Mouse (Mus musculus) macrophage (primary cell): ENCODE measurements around the gene Gm29094. TPM values are rescaled to one million over a fixed set of nuclear protein-coding genes. Genes with fewer than 3 reads are reported as not detected.
"Not testable (repeated sequence)": the region's sequence is repeated elsewhere in the genome, so short reads cannot be mapped to it uniquely, and the experiment has no call there.

Experiments used
- H3K27ac ChIP-seq: fragments of 350-480 bp; formaldehyde crosslinking; 2 replicates; pipeline ENCODE4 v1.9.0; 2021
- H3K36me3 ChIP-seq: fragments of 350-480 bp; formaldehyde crosslinking; 2 replicates; pipeline ENCODE4 v1.9.0; 2021; ENCODE audit errors: inconsistent target
- H3K4me3 ChIP-seq: fragments of 350-480 bp; formaldehyde crosslinking; 2 replicates; pipeline ENCODE4 v1.9.0; 2021; ENCODE audit errors: inconsistent target
- H3K79me2 ChIP-seq: fragments of 350-480 bp; formaldehyde crosslinking; 2 replicates; pipeline ENCODE4 v1.9.0; 2021; ENCODE audit errors: inconsistent target
- WGBS: methylation state at CpG from one replicate; pipeline ENCODE4 v1.1.7; 2026; ENCODE audit warnings: inconsistent platforms; ENCODE audit not compliant: missing documents; 5-methylcytosine and 5-hydroxymethylcytosine counted together
- polyA plus RNA-seq: library from polyadenylated mRNA; stranded (reverse); fragments of 250-400 nt; gene quantifications from 3 replicates; pipeline ENCODE4 v1.2.4, GENCODE M21; 2018; ENCODE audit warnings: inconsistent platforms
- total RNA-seq, 78 experiments: library from RNA; depleted of rRNA; stranded (reverse); fragments of 250-400 nt; gene quantifications; 1 replicate in 9 of 78; 2 replicates in 24 of 78; 3 replicates in 43 of 78; 4 replicates in 2 of 78; pipeline ENCODE4 v1.2.4; 2018; ENCODE audit warnings: inconsistent platforms in 56 of 78

The Gm29094 gene
- 100 to 1,000 TPM in 9 of 26 experiments, 10 to 100 TPM in 16, 1 to 10 TPM in 1; 8.6 to 334 (median 60.8) TPM for total RNA-seq (2018; cell fraction: chromatin; rRNA removed)
- 10 to 100 TPM in 3 of 26 experiments, 1 to 10 TPM in 22, under 1 TPM in 1; 0.95 to 12.5 (median 4.5) TPM for total RNA-seq (2018; cell fraction: cytosol; rRNA removed)
- total RNA-seq (2018; cell fraction: nucleus; rRNA removed): 100 to 1,000 TPM in 1 of 26 experiments, 10 to 100 TPM in 24, not detected in 1; 14.1 to 103 (median 44.2) TPM
- polyA plus RNA-seq: 1.4 to 5.5 TPM (median 4.3 TPM) in 3 replicates

DNA sequence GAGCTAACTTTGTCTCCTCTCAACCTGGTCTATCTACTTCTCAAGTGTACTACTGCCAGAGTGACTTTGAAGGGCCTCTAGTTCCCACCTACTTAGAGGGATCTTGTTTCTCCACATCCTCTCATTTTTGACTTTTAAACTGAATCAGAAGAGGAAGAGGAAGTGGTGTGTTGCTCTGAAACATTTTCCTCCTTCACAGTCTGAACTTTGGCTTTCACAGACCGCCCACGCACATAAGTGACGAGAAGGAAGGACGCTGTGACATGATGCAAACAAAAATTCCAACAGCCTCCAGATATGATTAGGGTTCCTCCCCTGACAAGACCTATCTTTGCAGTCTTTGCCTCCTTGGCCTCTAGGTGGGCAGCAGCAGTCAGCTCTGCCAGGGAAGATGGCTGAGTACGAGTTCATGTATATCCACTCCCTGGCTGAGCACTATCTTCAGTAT, at the start of gene Gm29094, which contains the start of gene Bcl2a1b:
Gene Gm29094 (plus strand): TSS at position 411 of the 448 bp plus-strand sequence.
Gene Bcl2a1b (plus strand): TSS at position 241 of the 448 bp plus-strand sequence.
- 90% methylated on average over 1 of the region's 5 CpGs for WGBS
- H3K36me3 ChIP-seq: not testable (repeated sequence)
- peak within 1 kb of the TSS; percentile 51 for H3K27ac ChIP-seq
- peaks cover 31% of the 10 kb centered on the region; the same call in 1 of the 2 replicates for H3K79me2 ChIP-seq
- peak within 1 kb of the TSS; percentile 12; the same call in 1 of the 2 replicates for H3K4me3 ChIP-seq

DNA sequence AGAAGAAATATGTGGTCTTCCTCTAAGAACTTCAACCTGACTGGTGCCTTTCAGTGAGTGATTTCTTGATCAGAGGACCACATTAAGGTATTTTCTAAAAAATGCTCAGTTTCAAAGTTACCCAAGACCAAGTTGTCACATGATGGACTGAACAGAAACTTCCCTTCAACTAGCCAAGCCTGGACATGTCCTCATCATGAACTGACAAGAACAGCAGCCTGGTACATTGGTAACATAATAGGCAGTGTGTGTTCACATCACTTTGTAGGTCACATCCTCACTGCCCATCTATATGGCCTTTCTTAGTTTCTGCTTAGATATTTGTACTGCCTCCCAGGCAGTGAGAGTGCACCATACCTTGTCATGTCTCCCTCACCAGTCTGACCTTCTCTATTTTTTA, 26.6 kb upstream of the Gm29094 start:
- H3K27ac ChIP-seq, H3K4me3 ChIP-seq: not testable (repeated sequence)

DNA sequence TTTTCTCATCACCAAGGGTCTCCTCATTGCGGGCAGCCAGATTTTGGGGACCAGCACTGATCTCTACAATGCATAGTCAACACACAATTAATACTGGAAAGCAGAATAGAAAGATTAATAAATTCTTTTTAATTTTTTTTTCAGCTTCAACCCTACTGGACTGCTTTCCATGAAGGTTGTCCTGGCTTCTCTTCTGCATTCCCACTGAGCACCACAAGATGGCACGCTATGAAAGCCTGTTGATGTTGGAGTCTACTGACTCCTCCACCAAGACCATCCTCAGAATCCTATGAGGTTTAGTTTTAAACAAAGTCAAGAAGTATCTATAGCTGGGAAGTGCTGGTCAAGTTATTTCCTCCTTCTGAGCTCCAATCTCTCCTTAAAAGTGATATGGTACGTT, 20.3 kb upstream of the Gm29094 start:
- 19% methylated on average over 2 of the region's 3 CpGs for WGBS
- H3K27ac ChIP-seq, H3K36me3 ChIP-seq, H3K79me2 ChIP-seq, H3K4me3 ChIP-seq: not testable (repeated sequence)

More for the DNA sequence above, 26.6 kb upstream of the Gm29094 start:
- not testable (repeated sequence) for H3K79me2 ChIP-seq, H3K36me3 ChIP-seq

DNA sequence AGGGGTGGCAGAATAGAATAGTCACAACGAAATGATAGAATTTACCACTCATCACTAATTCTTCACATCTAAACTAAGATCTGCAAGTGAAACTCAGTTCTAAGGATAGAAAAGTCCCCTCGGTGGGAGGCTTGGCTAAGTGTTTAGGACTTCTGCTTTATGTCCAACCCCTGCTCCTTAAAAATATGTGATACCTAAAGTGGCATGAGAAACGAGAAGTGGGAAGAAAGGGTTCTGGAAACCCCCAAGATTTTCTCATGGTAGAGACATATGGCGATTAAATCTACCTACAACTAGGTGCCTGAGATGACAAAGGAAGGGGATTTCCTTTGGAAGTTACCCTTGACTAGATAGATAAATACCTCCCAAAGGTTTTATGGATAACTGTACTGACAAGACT, 19.7 kb upstream of the Gm29094 start:
- H3K27ac ChIP-seq: not testable (repeated sequence)
- WGBS: no CpG with 5 or more reads among the region's 4 CpGs

GRCm38 (mm10) chr9:89187006-89187405, 12.2 kb upstream of the Gm29094 start:
- H3K27ac ChIP-seq, H3K36me3 ChIP-seq, H3K4me3 ChIP-seq, H3K79me2 ChIP-seq: not testable (repeated sequence)
- WGBS: 90% methylated on average over 15 of the region's 15 CpGs

More for the DNA sequence above, 19.7 kb upstream of the Gm29094 start:
- not testable (repeated sequence) for H3K79me2 ChIP-seq, H3K4me3 ChIP-seq, H3K36me3 ChIP-seq

GRCm38 (mm10) chr9:89195483-89195882, 3.7 kb upstream of the Gm29094 start:
- not testable (repeated sequence) for H3K79me2 ChIP-seq, H3K36me3 ChIP-seq, H3K4me3 ChIP-seq, H3K27ac ChIP-seq

GRCm38 (mm10) chr9:89197509-89197908, 1.7 kb upstream of the Gm29094 start:
- not testable (repeated sequence) for H3K36me3 ChIP-seq, H3K27ac ChIP-seq, H3K4me3 ChIP-seq
- peaks cover 19% of the 10 kb centered on the region; the same call in 1 of the 2 replicates for H3K79me2 ChIP-seq
- WGBS: no CpG with 5 or more reads among the region's 1 CpGs

GRCm38 (mm10) chr9:89198349-89198748, 830 bp upstream of the Gm29094 start:
- H3K4me3 ChIP-seq, H3K27ac ChIP-seq, H3K36me3 ChIP-seq: not testable (repeated sequence)
- peaks cover 25% of the 10 kb centered on the region; the same call in 1 of the 2 replicates for H3K79me2 ChIP-seq
- 63% methylated on average over 3 of the region's 3 CpGs for WGBS

DNA sequence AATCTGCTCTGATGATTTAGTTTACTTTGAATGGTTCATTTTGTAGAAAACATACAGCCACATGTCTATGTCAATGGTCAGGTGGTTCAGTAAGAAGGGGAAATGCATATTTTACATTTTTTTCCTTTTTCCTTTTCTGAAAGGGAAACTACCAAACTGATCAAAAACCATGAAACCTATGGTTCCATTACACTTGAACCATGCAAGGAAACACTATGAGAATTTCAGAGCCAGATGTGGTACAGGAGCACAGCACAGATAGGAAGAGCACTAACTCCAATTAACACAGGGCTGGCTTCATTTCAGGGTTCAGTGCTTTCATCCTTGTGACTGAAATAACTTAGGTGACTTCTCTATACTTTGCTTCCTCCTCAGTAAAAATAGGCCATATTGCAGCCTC, 3.1 kb downstream of the Gm29094 start:
- H3K36me3 ChIP-seq, H3K4me3 ChIP-seq: not testable (repeated sequence)
- H3K27ac ChIP-seq: 0 out of 2 replicates have a peak overlapping the region, but pooled peaks have one; percentile 5
- peaks cover 51% of the 10 kb centered on the region; the same call in 1 of the 2 replicates for H3K79me2 ChIP-seq

DNA sequence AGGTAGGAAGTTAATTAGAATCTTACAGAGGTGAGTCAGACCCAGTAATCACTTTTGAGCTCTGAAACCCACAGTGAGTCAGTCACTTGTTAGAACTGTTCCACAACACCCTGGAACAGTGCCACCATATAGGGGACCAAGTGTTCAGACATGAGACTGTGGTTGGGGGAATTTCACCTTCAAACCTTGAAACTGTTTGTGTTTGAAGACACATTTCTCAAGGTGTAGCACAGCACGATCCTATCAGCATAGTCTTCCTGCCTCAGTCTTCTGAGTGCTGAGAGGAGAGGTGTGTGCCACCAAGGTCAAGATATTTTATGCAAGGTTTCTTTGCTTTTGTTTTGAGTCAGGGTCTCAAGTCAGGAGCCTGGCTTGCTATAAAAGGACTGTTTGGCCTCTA, 9.8 kb downstream of the Gm29094 start:
- H3K79me2 ChIP-seq: peaks cover 31% of the 10 kb centered on the region; the same call in 1 of the 2 replicates
- H3K27ac ChIP-seq, H3K4me3 ChIP-seq, H3K36me3 ChIP-seq: not testable (repeated sequence)
- whole genome bisulfite sequencing: 100% methylated on average over 1 of the region's 1 CpGs

DNA sequence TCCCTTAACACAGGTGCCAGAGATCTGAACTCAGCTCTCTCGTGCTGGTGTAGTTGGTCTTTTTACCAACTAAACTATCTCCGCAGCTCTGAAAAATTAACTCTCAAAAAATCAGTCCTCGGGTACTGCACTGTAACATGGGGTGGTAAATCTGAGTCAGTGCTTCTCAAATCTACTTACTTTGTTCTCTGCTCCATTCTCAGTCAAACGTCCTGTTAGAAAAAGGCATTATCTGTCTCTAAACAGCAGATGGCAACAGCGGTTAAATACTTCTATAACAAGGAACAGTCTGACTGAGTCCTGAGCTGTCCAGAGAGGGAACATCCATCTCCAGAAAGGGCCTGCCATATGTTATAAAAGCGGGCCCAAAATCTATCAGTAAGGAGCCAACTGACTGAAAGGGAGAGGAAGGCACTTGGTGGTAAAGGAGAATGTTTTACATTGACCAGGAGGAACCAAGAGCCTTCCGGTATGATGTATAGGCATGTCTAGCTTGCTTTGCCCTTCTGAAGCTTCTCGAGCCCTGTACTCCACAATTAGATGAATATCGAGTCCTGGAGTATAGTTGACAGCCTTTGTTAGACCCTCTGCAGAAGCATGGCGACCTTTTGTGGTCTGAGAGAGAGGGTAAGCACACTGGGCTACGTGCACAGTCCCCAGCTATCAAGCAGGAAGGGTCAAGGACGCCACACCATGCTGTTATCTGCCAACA, 11.3 kb downstream of the Gm29094 start, which contains the start of gene Mthfs:
Gene Mthfs (plus strand): TSS at position 324 of the 712 bp plus-strand sequence.
- WGBS: 46% methylated on average over 5 of the region's 12 CpGs

GRCm38 (mm10) chr9:89211065-89211858, 12.1 kb downstream of the Gm29094 start:
- Histone ChIP-seq H3K4me3 (peak overlapping the region; percentile 36), H3K27ac (peak overlapping the region; percentile 81), H3K79me2 (peaks cover 35% of the 10 kb centered on the region; the same call in 1 of the 2 replicates)
- H3K36me3 ChIP-seq: not testable (repeated sequence)
- WGBS: 21% methylated on average over 2 of the region's 44 CpGs

More for the DNA sequence above, 11.3 kb downstream of the Gm29094 start, which contains the start of gene Mthfs:
- H3K36me3 ChIP-seq: not testable (repeated sequence)
- Histone ChIP-seq H3K79me2 (peaks cover 35% of the 10 kb centered on the region; the same call in 1 of the 2 replicates), H3K27ac (peak within 1 kb of the TSS; percentile 81), H3K4me3 (peak within 1 kb of the TSS; percentile 36)

DNA sequence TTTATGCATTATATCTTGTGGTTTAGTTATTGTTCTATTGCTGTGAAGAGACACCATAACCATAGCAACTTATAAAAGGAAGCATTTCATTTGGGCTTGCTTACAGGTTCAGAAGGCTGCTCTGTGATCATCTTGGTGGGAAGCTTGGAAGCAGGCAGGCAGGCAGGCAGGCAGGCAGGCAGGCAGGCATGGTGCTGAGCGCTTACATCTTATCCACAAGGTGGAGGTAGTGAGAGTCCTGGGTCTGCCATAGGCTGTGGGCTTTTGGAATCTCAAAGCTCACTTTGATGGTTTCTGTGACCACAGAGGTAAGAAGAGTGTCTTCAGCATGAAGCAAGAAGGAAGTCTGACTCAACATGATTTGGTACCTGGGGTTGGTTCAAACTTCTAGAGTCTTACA, 13.2 kb downstream of the Gm29094 start:
- H3K79me2 ChIP-seq: peaks cover 42% of the 10 kb centered on the region; the same call in 1 of the 2 replicates
- WGBS: no CpG with 5 or more reads among the region's 1 CpGs
- not testable (repeated sequence) for H3K4me3 ChIP-seq, H3K36me3 ChIP-seq
- H3K27ac ChIP-seq: peak overlapping the region; percentile 81

DNA sequence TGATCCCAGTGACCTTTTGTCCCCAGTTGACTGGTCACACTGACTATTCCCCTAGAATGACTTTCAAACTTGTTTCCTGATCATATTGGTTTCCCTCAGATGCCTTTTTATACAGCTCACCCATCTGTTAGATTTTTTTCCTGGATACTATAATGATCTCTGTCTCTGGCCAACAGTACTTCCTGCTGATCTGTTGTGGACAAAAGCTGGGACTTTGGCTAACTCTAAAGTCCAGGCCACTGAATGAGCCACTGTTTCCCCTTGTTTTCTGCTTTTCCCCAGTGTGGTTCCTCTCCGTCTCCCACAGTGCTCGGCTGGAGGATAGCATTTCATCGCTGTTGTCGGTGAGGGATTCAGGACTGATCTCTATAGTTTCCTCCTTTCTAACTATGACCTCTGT, 19.0 kb downstream of the Gm29094 start:
- H3K27ac ChIP-seq, H3K36me3 ChIP-seq, H3K4me3 ChIP-seq: not testable (repeated sequence)
- WGBS: 96% methylated on average over 4 of the region's 4 CpGs
- peaks cover 66% of the 10 kb centered on the region; the same call in 1 of the 2 replicates for H3K79me2 ChIP-seq
